Mouse (Mus musculus) small intestine, adult 2 months (tissue): Measurements from ENCODE around the gene Tmem219.

Experiments
- CTCF ChIP-seq: fragments of 200-500 bp; IDR thresholded peaks from 2 replicates; pipeline ENCODE4 v1.5.1; 2012; ENCODE audit warnings: low read depth, mild to moderate bottlenecking, control low read depth, inconsistent platforms, low read length, moderate library complexity, mixed read lengths; ENCODE audit not compliant: insufficient replicate concordance, insufficient read length; ENCODE audit errors: extremely low read depth
- POLR2A ChIP-seq: fragments of 200-500 bp; IDR thresholded peaks from 2 replicates; pipeline ENCODE4 v1.6.1; 2012; ENCODE audit warnings: low read depth, mild to moderate bottlenecking, control low read depth, inconsistent platforms, low read length, moderate library complexity

GRCm38 (mm10) chr7:126923999-126924398 is 1.3 kb upstream of the Tmem219 start:
- TF ChIP-seq POLR2A (no peak), CTCF (no peak)
